Mouse (Mus musculus) liver, embryonic 14.5 days (tissue): ENCODE data around the gene Grasp. TPM values are rescaled to one million over a fixed set of nuclear protein-coding genes. Genes with fewer than 3 reads are reported as not detected.

ENCODE experiments used
- ATAC-seq: fragments of 200-750 bp; cut with Nextera tagmentation; 2 replicates; pipeline ENCODE4 v1.8.0; 2017; ENCODE audit warnings: moderate number of reproducible peaks, mild to moderate bottlenecking, moderate library complexity; ENCODE audit not compliant: insufficient read depth
- DNase-seq, 3 experiments: peaks; one replicate each; pipeline ENCODE4 v3.0.0-alpha.2; 2012 to 2013; ENCODE audit warnings: low read depth in 3 of 3, low spot score in 3 of 3
- H3K27ac ChIP-seq: fragments of 300-500 bp; sonication (generic); 2 replicates; pipeline ENCODE4 v1.5.1; 2014; ENCODE audit warnings: moderate library complexity, mild to moderate bottlenecking, control low read depth, inconsistent platforms
- H3K27me3 ChIP-seq: fragments of 300-500 bp; sonication (generic); 2 replicates; pipeline ENCODE4 v1.6.1; 2014; ENCODE audit warnings: mild to moderate bottlenecking, low read length, moderate library complexity; ENCODE audit not compliant: control insufficient read depth, insufficient read depth
- H3K36me3 ChIP-seq: fragments of 300-500 bp; sonication (generic); replicated peaks from 2 replicates; pipeline ENCODE4 v1.6.1; 2014; ENCODE audit warnings: low read depth; ENCODE audit not compliant: control insufficient read depth, insufficient read depth
- H3K4me1 ChIP-seq, 2 experiments: fragments of 200-500 bp in 1 of 2; fragments of 300-500 bp in 1 of 2; sonication (generic) in 1 of 2; replicated peaks; 2 replicates each; pipeline ENCODE4 v1.6.1; 2012 to 2014; ENCODE audit warnings: antibody characterized with exemption in 1 of 2, inconsistent platforms in 1 of 2, low read length in 1 of 2; ENCODE audit not compliant: control insufficient read depth in 2 of 2, insufficient read depth in 2 of 2
- H3K4me2 ChIP-seq: fragments of 300-500 bp; sonication (generic); 2 replicates; pipeline ENCODE4 v1.6.1; 2014; ENCODE audit warnings: low read depth, mild to moderate bottlenecking, control low read depth, moderate library complexity
- H3K4me3 ChIP-seq, 2 experiments: fragments of 200-500 bp in 1 of 2; fragments of 300-500 bp in 1 of 2; sonication (generic) in 1 of 2; 2 replicates each; pipeline ENCODE4 v1.5.1; 2012 to 2014; ENCODE audit warnings: low read depth in 2 of 2, low read length in 2 of 2, mild to moderate bottlenecking in 2 of 2, control low read depth in 1 of 2, inconsistent platforms in 1 of 2, moderate library complexity in 1 of 2; ENCODE audit not compliant: insufficient read depth in 1 of 2
- H3K9ac ChIP-seq: fragments of 300-500 bp; sonication (generic); replicated peaks from 2 replicates; pipeline ENCODE4 v1.6.1; 2014; ENCODE audit warnings: mild to moderate bottlenecking, control low read depth, moderate library complexity
- H3K9me3 ChIP-seq: fragments of 300-500 bp; sonication (generic); 2 replicates; pipeline ENCODE4 v1.6.1; 2016; ENCODE audit warnings: low read length, mixed read lengths; ENCODE audit not compliant: control insufficient read depth
- CTCF ChIP-seq: IDR thresholded peaks from 2 replicates; pipeline ENCODE4 v1.5.1; 2016; ENCODE audit warnings: antibody characterized with exemption, low read depth, control low read depth
- EP300 ChIP-seq: IDR thresholded peaks from 2 replicates; pipeline ENCODE4 v1.6.1; 2016; ENCODE audit warnings: antibody characterized with exemption, low read depth
- WGBS: fragments of 180-500 bp; shearing (Covaris S2); extraction: QIAGEN DNeasy Blood & Tissue Kit; methylation state at CpG from one replicate; pipeline ENCODE4 v1.1.7; 2014; ENCODE audit not compliant: insufficient replicate concordance; 5-methylcytosine and 5-hydroxymethylcytosine counted together
- polyA plus RNA-seq, 2 experiments: library from polyadenylated mRNA; depleted of rRNA in 1 of 2; stranded (reverse) in 1 of 2; unstranded in 1 of 2; fragments of >200 nt; fragmentation: Nextera tagmentation in 1 of 2; extraction: Ambion mirVana in 1 of 2; gene quantifications; 2 replicates each; pipeline versions ENCODE4 v1.2.1 to v1.2.3; 2012 to 2014

The Grasp gene
- polyA plus RNA-seq, 2 experiments: 0.27 to 0.73 TPM

GRCm38 (mm10) chr15:101240799-101241204, 16.8 kb downstream of the Grasp start:
- H3K9me3 ChIP-seq: no peaks in the 10 kb centered on the region
- no peak overlapping the region for H3K9ac ChIP-seq
- H3K4me1 ChIP-seq: peaks cover 0 to 5% of the 10 kb centered on the region in 2 experiments; a peak in 3 of 4 replicates
- H3K27ac ChIP-seq: no peak overlapping the region
- TF ChIP-seq CTCF (peak; percentile 86), EP300 (no peak)
- H3K4me2 ChIP-seq: peak overlapping the region; percentile 33
- H3K4me3 ChIP-seq: no peak overlapping the region
- peak; percentile 57 for ATAC-seq
- 3% methylated on average over 10 of the region's 10 CpGs for WGBS
- no peaks in the 10 kb centered on the region; the same call in 1 of the 2 replicates for H3K27me3 ChIP-seq
- peak; percentile 45 to 60 (median 51) for DNase-seq
- H3K36me3 ChIP-seq: no peaks in the 10 kb centered on the region

DNA sequence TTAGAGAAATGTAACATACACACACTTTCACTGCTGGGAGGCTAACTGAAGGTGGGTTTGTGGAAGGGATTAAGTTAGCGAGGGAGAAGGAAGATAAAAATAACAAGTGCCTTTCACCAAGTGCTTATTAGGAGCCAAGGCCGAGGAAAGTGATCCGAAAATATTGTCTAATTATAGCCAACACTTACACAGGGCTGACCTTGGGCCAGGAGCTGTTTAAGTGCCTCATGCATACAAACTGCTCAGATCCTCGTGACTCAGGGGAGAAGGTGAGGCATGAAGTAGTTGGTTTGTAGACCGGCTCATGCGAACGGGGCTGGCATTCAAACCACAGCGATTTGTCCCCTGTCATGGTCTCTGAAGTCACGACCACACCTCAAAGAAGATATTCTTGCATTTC, 17.2 kb downstream of the Grasp start:
- TF ChIP-seq EP300: no peak
- no peak for TF ChIP-seq CTCF
- Histone ChIP-seq H3K4me2 (peak overlapping the region; percentile 33), H3K9ac (no peak overlapping the region), H3K9me3 (no peaks in the 10 kb centered on the region), H3K4me3 (no peak overlapping the region), H3K4me1 (peaks cover 0 to 8% of the 10 kb centered on the region in 2 experiments; a peak in 3 of 4 replicates), H3K36me3 (no peaks in the 10 kb centered on the region), H3K27ac (no peak overlapping the region), H3K27me3 (no peaks in the 10 kb centered on the region; the same call in 1 of the 2 replicates)
- WGBS: 35% methylated on average over 9 of the region's 9 CpGs
- DNase-seq: no peak
- ATAC-seq: no peak

GRCm38 (mm10) chr15:101241853-101242252, 17.9 kb downstream of the Grasp start:
- H3K4me1 ChIP-seq: peaks cover 0 to 9% of the 10 kb centered on the region in 2 experiments; a peak in 3 of 4 replicates
- no peaks in the 10 kb centered on the region for H3K9me3 ChIP-seq
- H3K36me3 ChIP-seq: no peaks in the 10 kb centered on the region
- TF ChIP-seq EP300: no peak
- no peak for ATAC-seq
- WGBS: 54% methylated on average over 9 of the region's 9 CpGs
- no peak for DNase-seq
- H3K4me3 ChIP-seq: no peak overlapping the region
- H3K4me2 ChIP-seq: no peak overlapping the region
- no peak overlapping the region for H3K9ac ChIP-seq
- H3K27me3 ChIP-seq: no peaks in the 10 kb centered on the region; the same call in 1 of the 2 replicates
- no peak overlapping the region for H3K27ac ChIP-seq

DNA sequence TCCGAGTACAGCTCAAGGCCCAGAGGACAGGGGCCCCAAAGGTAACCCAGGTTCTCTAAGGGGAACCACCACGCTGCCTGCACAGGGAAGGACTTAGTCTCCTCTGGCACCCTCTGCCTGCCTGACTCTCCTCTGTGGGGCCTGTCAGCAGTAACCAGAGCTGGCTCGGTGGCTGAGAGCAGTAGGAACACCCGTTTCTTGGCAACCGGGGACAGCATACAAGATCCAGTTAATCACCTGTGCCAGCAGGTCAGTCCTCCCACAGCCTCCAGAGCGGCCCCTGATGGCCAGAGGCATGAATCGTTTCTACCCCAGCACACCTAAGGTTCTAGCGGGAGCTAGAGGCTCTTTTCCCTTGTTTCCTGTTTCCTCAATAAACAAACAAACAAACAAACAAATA, 18.7 kb downstream of the Grasp start:
- H3K9ac ChIP-seq: no peak overlapping the region
- no peaks in the 10 kb centered on the region; the same call in 1 of the 2 replicates for H3K27me3 ChIP-seq
- peaks cover 0 to 14% of the 10 kb centered on the region in 2 experiments; a peak in 3 of 4 replicates for H3K4me1 ChIP-seq
- no peak for DNase-seq
- no peaks in the 10 kb centered on the region for H3K9me3 ChIP-seq
- TF ChIP-seq CTCF (peak; percentile 43), EP300 (no peak)
- H3K4me3 ChIP-seq: no peak overlapping the region
- H3K27ac ChIP-seq: no peak overlapping the region
- no peak overlapping the region for H3K4me2 ChIP-seq
- no peaks in the 10 kb centered on the region for H3K36me3 ChIP-seq
- 37% methylated on average over 8 of the region's 8 CpGs for WGBS
- ATAC-seq: no peak

DNA sequence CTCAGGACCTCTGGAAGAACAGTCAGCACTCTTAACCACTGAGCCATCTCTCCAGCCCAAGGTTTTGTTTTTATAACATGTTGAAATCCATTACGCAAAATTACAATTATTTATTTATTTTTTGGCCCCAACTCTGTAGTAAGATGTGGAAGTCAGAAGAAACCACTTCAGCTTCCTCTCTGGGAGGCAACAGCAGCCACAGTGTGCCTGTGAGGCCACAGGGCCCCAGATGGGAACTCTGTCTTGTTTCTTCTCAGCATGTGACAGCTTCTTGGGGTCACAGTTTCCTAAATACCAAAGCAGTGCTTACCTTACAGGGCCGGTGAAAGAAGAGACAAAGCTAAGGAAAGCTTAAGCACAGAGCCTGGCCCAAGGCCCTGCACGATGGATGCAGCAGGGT, 20.0 kb downstream of the Grasp start:
- TF ChIP-seq EP300 (no peak), CTCF (no peak)
- no peak for DNase-seq
- Histone ChIP-seq H3K9ac (no peak overlapping the region), H3K9me3 (no peaks in the 10 kb centered on the region), H3K27ac (no peak overlapping the region), H3K4me3 (no peak overlapping the region), H3K4me1 (peaks cover 0 to 16% of the 10 kb centered on the region in 2 experiments; a peak in 3 of 4 replicates), H3K36me3 (no peaks in the 10 kb centered on the region), H3K27me3 (no peaks in the 10 kb centered on the region; the same call in 1 of the 2 replicates), H3K4me2 (no peak overlapping the region)
- ATAC-seq: no peak
- 24% methylated on average over 3 of the region's 3 CpGs for WGBS
